Mouse (Mus musculus) forebrain, embryonic 13.5 days (tissue): ENCODE data around the gene Spc24. TPM values are rescaled to one million over a fixed set of nuclear protein-coding genes. Genes with fewer than 3 reads are reported as not detected.

Source experiments
- ATAC-seq: fragments of 200-750 bp; cut with Nextera tagmentation; 2 replicates; pipeline ENCODE4 v1.8.0; 2017
- H3K27ac ChIP-seq: fragments of 300-500 bp; sonication (generic); 2 replicates; pipeline ENCODE4 v1.5.1; 2015; ENCODE audit warnings: inconsistent platforms, mild to moderate bottlenecking, moderate library complexity
- H3K27me3 ChIP-seq: fragments of 300-500 bp; sonication (generic); 2 replicates; pipeline ENCODE4 v1.6.1; 2015; ENCODE audit warnings: mild to moderate bottlenecking, inconsistent platforms
- H3K36me3 ChIP-seq: fragments of 300-500 bp; sonication (generic); 2 replicates; pipeline ENCODE4 v1.6.1; 2015; ENCODE audit warnings: mild to moderate bottlenecking, inconsistent platforms; ENCODE audit not compliant: poor library complexity, severe bottlenecking
- H3K4me1 ChIP-seq: fragments of 300-500 bp; sonication (generic); 2 replicates; pipeline ENCODE4 v1.6.1; 2015; ENCODE audit warnings: inconsistent platforms
- H3K4me2 ChIP-seq: fragments of 300-500 bp; sonication (generic); 2 replicates; pipeline ENCODE4 v1.6.1; 2015; ENCODE audit warnings: inconsistent platforms, mild to moderate bottlenecking, moderate library complexity
- H3K4me3 ChIP-seq: fragments of 300-500 bp; sonication (generic); 2 replicates; pipeline ENCODE4 v1.5.1; 2015; ENCODE audit warnings: mild to moderate bottlenecking, inconsistent platforms
- H3K9ac ChIP-seq: fragments of 300-500 bp; sonication (generic); 2 replicates; pipeline ENCODE4 v1.6.1; 2015; ENCODE audit warnings: mild to moderate bottlenecking, inconsistent platforms
- H3K9me3 ChIP-seq: fragments of 300-500 bp; sonication (generic); replicated peaks from 2 replicates; pipeline ENCODE4 v1.6.1; 2016; ENCODE audit warnings: inconsistent platforms
- WGBS: fragments of 180-500 bp; shearing (Covaris S2); methylation state at CpG from one replicate; pipeline ENCODE4 v1.1.7; 2015; 5-methylcytosine and 5-hydroxymethylcytosine counted together
- microRNA-seq: library from miRNA; unstranded; fragments of <30 nt; microRNA quantifications from one replicate; pipeline ENCODE4, GENCODE M21; 2016
- polyA plus RNA-seq: library from polyadenylated mRNA; unstranded; fragments of >200 nt; fragmentation: Nextera tagmentation; extraction: Ambion mirVana; gene quantifications from 2 replicates; pipeline ENCODE4 v1.2.1, GENCODE M21; 2015

Spc24 gene
- polyA plus RNA-seq, 1 experiment from 2014 or later = 95.6 TPM

GRCm38 (mm10) chr9:21723377-21724146 is 36.5 kb downstream of the Spc24 start, which contains the start of gene Ldlr:
TSS of gene Ldlr (plus strand) at chr9:21723483.
- H3K4me3 ChIP-seq = peak within 1 kb of the TSS; percentile 70
- peaks cover 31% of the 10 kb centered on the region for H3K4me1 ChIP-seq
- peak; percentile 84 for ATAC-seq
- no peaks in the 10 kb centered on the region for H3K9me3 ChIP-seq
- peaks cover 16% of the 10 kb centered on the region; the same call in 1 of the 2 replicates for H3K36me3 ChIP-seq
- WGBS = under 1% methylated on average over 47 of the region's 47 CpGs
- peak within 1 kb of the TSS; percentile 81 for H3K9ac ChIP-seq
- no peaks in the 10 kb centered on the region for H3K27me3 ChIP-seq
- H3K27ac ChIP-seq = peak within 1 kb of the TSS; percentile 94
- H3K4me2 ChIP-seq = peak within 1 kb of the TSS; percentile 80

DNA sequence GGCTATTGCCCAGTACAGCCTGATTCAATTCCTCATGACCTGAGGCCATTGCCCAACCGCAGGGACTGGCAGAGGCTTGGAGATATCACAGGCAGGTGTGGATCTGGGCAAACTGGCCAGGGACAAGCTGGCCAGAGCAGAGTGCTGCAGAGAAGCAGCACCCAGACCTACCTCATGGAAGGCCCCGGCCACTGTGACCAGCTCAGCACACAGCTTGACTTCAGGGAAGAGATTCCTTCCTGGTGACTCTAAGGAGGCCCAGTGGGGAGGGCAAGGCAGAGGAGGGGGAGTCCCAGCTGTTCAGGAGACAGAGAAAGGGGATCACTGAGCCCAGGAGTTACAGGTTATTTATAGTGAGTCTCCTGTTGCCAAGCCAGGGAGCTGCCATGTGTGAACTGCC is 39.1 kb downstream of the Spc24 start:
- Histone ChIP-seq H3K27me3 (no peaks in the 10 kb centered on the region), H3K27ac (no peak overlapping the region), H3K4me2 (no peak overlapping the region), H3K9ac (no peak overlapping the region), H3K36me3 (0 out of 2 replicates have a peak, but pooled peaks cover 3% of the 10 kb centered on the region), H3K4me3 (no peak overlapping the region), H3K9me3 (no peaks in the 10 kb centered on the region), H3K4me1 (peaks cover 23% of the 10 kb centered on the region)
- no peak for ATAC-seq
- 70% methylated on average over 2 of the region's 2 CpGs for WGBS

DNA sequence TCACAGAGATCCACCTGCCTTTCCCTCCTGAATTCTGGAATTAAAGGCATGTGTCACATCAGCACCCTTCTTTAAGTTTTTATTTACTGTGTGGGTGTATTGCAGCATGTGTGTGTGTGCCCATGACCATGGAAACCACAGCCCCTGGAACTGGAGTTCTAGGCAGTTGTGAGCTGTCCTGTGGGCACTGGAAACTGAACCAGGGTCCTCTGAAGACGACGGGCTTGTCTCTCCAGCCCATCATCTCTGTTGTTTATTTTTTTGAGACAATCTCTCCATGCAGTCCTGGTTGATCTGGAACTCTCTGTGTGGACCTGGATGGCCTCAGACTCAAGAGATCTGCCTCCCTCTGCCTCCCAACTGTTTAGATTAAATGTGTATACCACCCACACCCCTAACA is 43.1 kb downstream of the Spc24 start:
- no peak overlapping the region for H3K27ac ChIP-seq
- ATAC-seq = no peak
- H3K4me2 ChIP-seq = no peak overlapping the region
- H3K27me3 ChIP-seq = no peaks in the 10 kb centered on the region
- H3K36me3 ChIP-seq = peaks cover 7% of the 10 kb centered on the region; the same call in 1 of the 2 replicates
- 87% methylated on average over 2 of the region's 2 CpGs for WGBS
- no peak overlapping the region for H3K4me3 ChIP-seq
- H3K4me1 ChIP-seq = no peaks in the 10 kb centered on the region
- no peak overlapping the region for H3K9ac ChIP-seq
- no peaks in the 10 kb centered on the region for H3K9me3 ChIP-seq

- Histone ChIP-seq H3K27ac (no peak overlapping the region), H3K36me3 (peaks cover 7% of the 10 kb centered on the region; the same call in 1 of the 2 replicates), H3K9me3 (no peaks in the 10 kb centered on the region), H3K27me3 (no peaks in the 10 kb centered on the region), H3K4me1 (no peaks in the 10 kb centered on the region), H3K4me2 (no peak overlapping the region), H3K9ac (no peak overlapping the region), H3K4me3 (no peak overlapping the region)
- 77% methylated on average over 4 of the region's 4 CpGs for WGBS
- ATAC-seq = no peak
Observed at GRCm38 (mm10) chr9:21715298-21715697, 44.8 kb downstream of the Spc24 start.

- no peaks in the 10 kb centered on the region for H3K4me1 ChIP-seq
- H3K27me3 ChIP-seq = no peaks in the 10 kb centered on the region
- no peak overlapping the region for H3K9ac ChIP-seq
- no peak for ATAC-seq
- no peak overlapping the region for H3K4me2 ChIP-seq
- H3K27ac ChIP-seq = no peak overlapping the region
- H3K9me3 ChIP-seq = no peaks in the 10 kb centered on the region
- peaks cover 61% of the 10 kb centered on the region for H3K36me3 ChIP-seq
- 97% methylated on average over 3 of the region's 3 CpGs for WGBS
- no peak overlapping the region for H3K4me3 ChIP-seq
Observed at GRCm38 (mm10) chr9:21709340-21709739, 50.8 kb downstream of the Spc24 start.

DNA sequence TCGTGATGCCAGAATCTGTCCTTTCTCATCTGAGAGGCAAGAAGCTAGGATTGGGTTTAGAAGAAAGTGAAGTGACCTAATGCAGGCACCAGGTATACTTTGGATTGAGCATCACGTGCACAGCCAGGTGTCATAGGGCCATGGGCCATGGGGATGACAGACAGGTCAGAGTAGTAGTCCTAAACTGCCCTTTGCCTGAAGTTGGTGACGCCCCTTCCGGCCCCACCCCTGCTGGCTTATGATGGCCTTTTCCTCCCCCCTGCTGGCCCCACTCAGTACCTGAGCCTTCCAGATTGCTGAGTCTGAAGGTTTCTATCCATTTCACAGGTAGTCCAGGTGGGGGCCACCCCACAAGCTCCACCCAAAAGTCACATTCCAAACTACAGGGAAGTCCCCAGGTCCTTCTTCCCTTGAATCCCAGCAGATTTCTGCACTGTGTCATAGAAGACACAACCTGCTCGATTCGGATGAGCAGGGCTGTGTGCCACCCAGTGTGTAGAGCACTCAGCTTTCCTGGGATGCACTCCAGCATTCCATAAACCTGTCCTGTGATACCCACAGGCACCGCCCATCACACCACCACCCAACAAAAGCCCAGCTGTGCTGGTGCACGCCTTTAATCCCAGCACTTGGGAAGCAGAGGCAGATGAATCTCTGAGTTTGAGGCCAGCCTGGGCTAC is 53.4 kb downstream of the Spc24 start:
- 89% methylated on average over 8 of the region's 8 CpGs for WGBS
- Histone ChIP-seq H3K9me3 (no peaks in the 10 kb centered on the region), H3K27ac (no peak overlapping the region), H3K4me3 (no peak overlapping the region), H3K9ac (no peak overlapping the region), H3K27me3 (no peaks in the 10 kb centered on the region), H3K4me1 (no peaks in the 10 kb centered on the region), H3K4me2 (no peak overlapping the region), H3K36me3 (peaks cover 80% of the 10 kb centered on the region)
- ATAC-seq = peak; percentile 48; the same call in 1 of the 2 replicates

- Histone ChIP-seq H3K36me3 (peaks cover 86% of the 10 kb centered on the region), H3K4me2 (no peak overlapping the region), H3K9me3 (no peaks in the 10 kb centered on the region), H3K9ac (no peak overlapping the region), H3K27ac (no peak overlapping the region), H3K27me3 (no peaks in the 10 kb centered on the region), H3K4me1 (no peaks in the 10 kb centered on the region), H3K4me3 (no peak overlapping the region)
- WGBS = 92% methylated on average over 4 of the region's 4 CpGs
- ATAC-seq = no peak
Observed at GRCm38 (mm10) chr9:21706085-21706484, 54.0 kb downstream of the Spc24 start.

Small RNA genes lying within 50 kb of the gene (microRNA-seq; reads per million reads assigned to microRNA genes)
- 4.3 reads per million, percentile 11 among the genes with 10 or more reads in this experiment for gene Mir7083

Other genes with a start within 250 kb of the Spc24 start
- gene AB124611, start 234.1 kb downstream of the Spc24 start, polyA plus RNA-seq = 5.3 and 5.4 TPM in 2 replicates
- gene Carm1, start 213.4 kb downstream of the Spc24 start, polyA plus RNA-seq = 28.5 and 29.9 TPM in 2 replicates
- gene Timm29, start 167.6 kb downstream of the Spc24 start, polyA plus RNA-seq = 44.3 and 46.7 TPM in 2 replicates
- 20.6 and 23.0 TPM in 2 replicates for gene Yipf2, start 167.5 kb downstream of the Spc24 start, polyA plus RNA-seq
- gene Smarca4, start 144.1 kb downstream of the Spc24 start, polyA plus RNA-seq = 159 and 174 TPM in 2 replicates
- gene Ldlr, start 36.8 kb downstream of the Spc24 start, polyA plus RNA-seq = 21.2 and 26.3 TPM in 2 replicates
- 2.6 and 3.1 TPM in 2 replicates for gene Kank2, start 38.4 kb upstream of the Spc24 start, polyA plus RNA-seq
- 0.21 TPM in 1 of 2 replicates, not detected in the other for gene Angptl8, start 75.2 kb upstream of the Spc24 start, polyA plus RNA-seq
- 12.5 and 13.9 TPM in 2 replicates for gene Dock6, start 92.3 kb upstream of the Spc24 start, polyA plus RNA-seq
- 18.3 and 21.0 TPM in 2 replicates for gene Rab3d, start 157.9 kb upstream of the Spc24 start, polyA plus RNA-seq
- 5.0 and 6.6 TPM in 2 replicates for gene Ccdc159, start 167.2 kb upstream of the Spc24 start, polyA plus RNA-seq
- gene Tmem205, start 167.3 kb upstream of the Spc24 start, polyA plus RNA-seq = 42.2 and 42.3 TPM in 2 replicates
- 37.8 and 44.1 TPM in 2 replicates for gene Plppr2, start 176.7 kb upstream of the Spc24 start, polyA plus RNA-seq
- 8.6 and 12.1 TPM in 2 replicates for gene Swsap1, start 195.5 kb upstream of the Spc24 start, polyA plus RNA-seq
- gene Epor, start 203.2 kb upstream of the Spc24 start, polyA plus RNA-seq = 0.99 and 1.9 TPM in 2 replicates
- gene Rgl3, start 229.1 kb upstream of the Spc24 start, polyA plus RNA-seq = 1.1 and 1.2 TPM in 2 replicates
- 4.0 and 4.6 TPM in 2 replicates for gene Ccdc151, start 242.3 kb upstream of the Spc24 start, polyA plus RNA-seq
- gene Prkcsh, start 242.5 kb upstream of the Spc24 start, polyA plus RNA-seq = 84.2 and 89.6 TPM in 2 replicates